Mouse (Mus musculus): ENCODE measurements at regions not wholly inside any gene's neighbourhood (a gene's known extent, or its start where the extent isn't known, plus 50 kb on each side); places are given as distances from the start of the nearest gene placed in this dataset.
"Not testable (repeated sequence)": the region's sequence is repeated elsewhere in the genome, so short reads cannot be mapped to it uniquely, and the experiment has no call there.

DNA sequence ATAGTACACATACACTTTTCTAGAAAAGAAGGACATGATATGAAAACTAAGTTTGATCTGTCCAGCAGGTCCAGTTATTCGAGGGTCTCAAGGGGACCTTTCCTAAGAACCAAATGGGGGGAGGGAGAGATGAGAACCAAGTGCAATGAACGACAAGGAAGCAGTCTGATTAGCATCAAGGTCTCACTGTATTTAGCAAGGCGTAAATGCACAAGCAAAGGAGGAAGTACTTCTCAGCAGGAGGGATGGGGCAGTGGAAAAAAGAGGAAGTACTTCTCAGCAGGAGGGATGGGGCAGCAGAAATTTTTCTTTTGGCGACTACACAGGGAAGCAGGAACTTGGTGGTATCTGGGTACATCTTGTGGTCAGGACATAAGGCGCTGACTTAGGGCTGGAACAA, 545.5 kb downstream of the Serpinb8 start:
- ATAC-seq (ENCODE audit: extremely low read depth, insufficient number of reproducible peaks, low FRiP score, low TSS enrichment); H3K27me3 ChIP-seq (replicated peaks); H3K27ac ChIP-seq (replicated peaks); H3K36me3 ChIP-seq; H3K4me2 ChIP-seq; H3K9ac ChIP-seq; H3K4me3 ChIP-seq; H3K4me1 ChIP-seq; H3K9me3 ChIP-seq: not testable (repeated sequence)
- 70% methylated on average over 5 of the region's 5 CpGs for WGBS

DNA sequence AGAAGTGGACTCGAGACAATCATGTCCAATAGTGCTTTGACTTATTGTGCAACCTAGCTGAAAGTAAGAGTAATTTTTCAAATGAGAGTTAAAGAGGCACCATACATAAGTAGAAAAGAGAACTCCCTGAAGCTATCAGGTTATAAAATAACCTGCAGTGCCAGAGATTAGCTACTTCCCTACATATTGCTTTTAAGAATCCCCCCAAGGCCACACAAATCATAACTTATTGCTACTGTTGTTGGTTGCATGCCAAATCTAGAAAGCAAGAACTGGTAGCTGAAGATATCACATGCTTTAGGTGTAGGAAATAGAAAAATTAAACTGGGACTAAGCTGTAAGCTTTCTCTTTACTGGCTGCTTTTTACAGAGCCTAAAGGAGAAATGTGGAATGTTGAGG, 554.3 kb downstream of the Serpinb8 start:
- no peak overlapping the region for H3K4me3 ChIP-seq
- H3K4me1 ChIP-seq: no peaks in the 10 kb centered on the region
- H3K36me3 ChIP-seq: no peaks in the 10 kb centered on the region
- WGBS: 57% methylated on average over 1 of the region's 1 CpGs
- H3K27me3 ChIP-seq (replicated peaks): no peaks in the 10 kb centered on the region
- ATAC-seq (ENCODE audit: extremely low read depth, insufficient number of reproducible peaks, low FRiP score, low TSS enrichment): no peak
- no peaks in the 10 kb centered on the region for H3K9me3 ChIP-seq
- H3K27ac ChIP-seq (replicated peaks): no peak overlapping the region
- H3K4me2 ChIP-seq: no peak overlapping the region
- H3K9ac ChIP-seq: no peak overlapping the region

DNA sequence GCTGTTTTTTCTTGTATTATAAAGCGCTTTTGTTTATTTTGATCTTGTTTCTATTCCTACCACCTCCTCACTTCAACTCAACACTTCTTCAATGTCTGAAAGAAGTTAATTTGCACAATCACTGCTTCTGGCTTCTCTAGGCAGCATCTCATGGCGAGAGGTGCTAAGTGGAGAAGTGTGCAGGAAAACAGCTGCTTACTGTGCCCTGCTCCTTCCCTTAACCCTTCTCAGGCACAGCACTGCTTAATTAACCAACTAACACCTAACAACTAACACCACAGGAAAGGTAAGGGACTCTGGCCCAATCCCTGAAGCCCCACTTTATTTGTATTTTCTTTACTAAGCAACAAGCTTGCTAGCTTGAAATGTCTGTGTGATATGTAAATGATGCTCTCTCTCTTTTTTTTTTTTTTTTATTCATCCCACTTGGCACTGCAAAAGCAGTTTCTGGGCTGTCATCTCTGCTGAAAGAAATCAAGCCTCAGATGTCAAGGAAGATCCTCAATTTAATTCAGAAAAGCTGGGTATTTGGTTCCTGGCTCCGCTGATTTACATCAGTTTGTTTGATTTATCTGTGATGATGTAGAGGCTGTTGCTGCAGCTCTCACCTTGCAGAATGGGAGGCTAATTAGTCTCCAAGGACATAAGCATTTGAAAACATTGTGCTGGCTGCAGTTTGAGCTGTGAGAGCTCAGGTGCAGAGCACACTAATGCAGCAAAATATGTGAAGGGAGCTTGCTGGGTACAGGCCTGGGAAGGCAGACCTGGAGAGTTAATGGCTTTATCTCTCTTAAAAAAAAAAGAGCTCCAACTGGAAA, 591.8 kb downstream of the Serpinb8 start:
- no peak overlapping the region for H3K27ac ChIP-seq (replicated peaks)
- no peaks in the 10 kb centered on the region for H3K9me3 ChIP-seq
- no peaks in the 10 kb centered on the region for H3K36me3 ChIP-seq
- no peak overlapping the region for H3K4me3 ChIP-seq
- H3K4me1 ChIP-seq: no peaks in the 10 kb centered on the region
- H3K27me3 ChIP-seq (replicated peaks): no peaks in the 10 kb centered on the region
- WGBS: 29% methylated on average over 3 of the region's 3 CpGs
- H3K4me2 ChIP-seq: no peak overlapping the region
- H3K9ac ChIP-seq: no peak overlapping the region
- ATAC-seq (ENCODE audit: extremely low read depth, insufficient number of reproducible peaks, low FRiP score, low TSS enrichment): no peak

DNA sequence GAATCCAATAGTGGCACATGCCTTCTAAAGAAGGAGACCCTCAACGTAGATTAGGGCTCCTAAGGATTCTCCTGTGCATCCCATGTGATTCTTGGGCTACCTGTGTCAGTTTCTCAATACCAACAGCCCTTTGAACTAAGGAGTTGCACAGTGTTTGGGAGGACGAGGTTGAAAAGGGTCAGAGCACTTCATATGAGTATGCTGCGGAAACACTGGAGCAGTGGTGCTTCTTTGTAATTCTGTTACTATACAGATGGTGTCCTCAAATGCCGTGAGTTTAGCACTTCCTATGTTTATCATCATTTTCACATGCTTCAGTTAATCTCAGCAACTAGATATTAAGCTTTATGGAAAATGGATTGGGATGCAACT, 592.3 kb downstream of the Serpinb8 start:
- H3K4me2 ChIP-seq: no peak overlapping the region
- no peaks in the 10 kb centered on the region for H3K9me3 ChIP-seq
- no peak overlapping the region for H3K4me3 ChIP-seq
- H3K36me3 ChIP-seq: no peaks in the 10 kb centered on the region
- no peak overlapping the region for H3K27ac ChIP-seq (replicated peaks)
- no peaks in the 10 kb centered on the region for H3K4me1 ChIP-seq
- no peaks in the 10 kb centered on the region for H3K27me3 ChIP-seq (replicated peaks)
- no peak for ATAC-seq (ENCODE audit: extremely low read depth, insufficient number of reproducible peaks, low FRiP score, low TSS enrichment)
- WGBS: 33% methylated on average over 4 of the region's 4 CpGs
- H3K9ac ChIP-seq: no peak overlapping the region

DNA sequence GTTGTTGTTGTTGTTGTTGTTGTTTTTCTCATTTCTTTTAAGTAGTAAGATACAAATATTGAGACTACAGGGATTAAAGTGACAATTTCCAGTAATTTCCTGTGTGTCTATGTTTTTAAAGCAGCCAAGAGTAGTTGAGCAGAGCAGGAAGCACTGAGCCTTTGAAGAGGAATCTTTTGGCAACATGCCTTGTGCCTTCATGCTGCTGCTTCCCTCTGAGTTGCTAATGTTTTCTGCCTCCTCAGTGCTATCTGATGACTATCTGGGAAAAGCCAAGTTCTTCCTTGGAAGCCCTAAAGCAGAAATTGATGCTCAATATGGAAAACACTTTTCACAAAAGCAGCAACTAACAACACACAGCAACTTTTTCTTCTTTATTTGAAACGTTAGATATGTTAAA, 634.2 kb downstream of the Serpinb8 start:
- WGBS: 58% methylated on average over 1 of the region's 1 CpGs
- H3K36me3 ChIP-seq: no peaks in the 10 kb centered on the region
- no peak overlapping the region for H3K4me2 ChIP-seq
- no peak overlapping the region for H3K9ac ChIP-seq
- H3K27me3 ChIP-seq (replicated peaks): no peaks in the 10 kb centered on the region
- no peak overlapping the region for H3K27ac ChIP-seq (replicated peaks)
- H3K9me3 ChIP-seq: no peaks in the 10 kb centered on the region
- H3K4me1 ChIP-seq: no peaks in the 10 kb centered on the region
- no peak for ATAC-seq (ENCODE audit: extremely low read depth, insufficient number of reproducible peaks, low FRiP score, low TSS enrichment)
- no peak overlapping the region for H3K4me3 ChIP-seq

DNA sequence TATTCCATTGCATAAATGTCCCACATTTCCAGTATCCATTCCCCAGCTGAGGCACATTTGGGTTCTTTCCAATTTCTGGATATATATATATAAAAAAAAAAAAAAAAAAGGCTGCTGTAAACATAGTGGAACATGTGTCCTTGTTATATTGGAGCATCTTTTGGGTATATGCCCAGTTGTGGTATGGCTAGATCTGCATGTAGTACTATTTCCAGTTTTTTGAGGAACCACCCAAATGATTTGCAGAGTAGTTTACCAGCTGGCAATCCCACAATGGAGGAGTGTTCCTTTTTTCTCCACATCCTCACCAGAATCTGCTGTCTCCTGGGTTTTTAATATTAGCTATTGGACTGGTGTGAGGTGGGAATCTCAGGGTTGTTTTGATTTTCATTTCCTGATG, 650.3 kb downstream of the Serpinb8 start:
- Histone ChIP-seq H3K36me3 (no peaks in the 10 kb centered on the region), H3K9me3 (no peaks in the 10 kb centered on the region), H3K4me3 (no peak overlapping the region), H3K27ac (replicated peaks) (no peak overlapping the region), H3K4me2 (no peak overlapping the region), H3K4me1 (no peaks in the 10 kb centered on the region), H3K9ac (no peak overlapping the region), H3K27me3 (replicated peaks) (no peaks in the 10 kb centered on the region)
- ATAC-seq (ENCODE audit: extremely low read depth, insufficient number of reproducible peaks, low FRiP score, low TSS enrichment): no peak

DNA sequence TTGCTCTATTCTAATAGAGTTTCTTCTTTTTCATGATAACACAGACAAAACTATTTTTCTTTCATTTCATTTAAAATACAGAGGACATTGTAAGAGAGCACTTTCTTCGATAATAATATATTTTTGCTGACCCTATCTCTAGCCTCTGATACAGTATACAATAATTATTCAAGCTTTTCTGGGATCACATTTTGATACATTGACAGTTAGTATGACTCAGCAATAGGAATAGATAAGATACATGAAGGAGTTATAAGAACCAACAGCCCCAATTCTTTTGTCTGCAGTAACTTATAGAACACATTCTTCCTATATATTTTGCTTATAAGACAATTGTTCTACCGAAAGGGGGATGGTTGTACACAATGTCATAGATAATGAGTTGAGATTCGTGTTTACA, 665.3 kb downstream of the Serpinb8 start:
- Histone ChIP-seq H3K27me3 (replicated peaks) (no peaks in the 10 kb centered on the region), H3K4me2 (no peak overlapping the region), H3K36me3 (no peaks in the 10 kb centered on the region), H3K9ac (no peak overlapping the region), H3K27ac (replicated peaks) (no peak overlapping the region), H3K9me3 (no peaks in the 10 kb centered on the region), H3K4me3 (no peak overlapping the region), H3K4me1 (no peaks in the 10 kb centered on the region)
- no peak for ATAC-seq (ENCODE audit: extremely low read depth, insufficient number of reproducible peaks, low FRiP score, low TSS enrichment)
- 81% methylated on average over 3 of the region's 3 CpGs for WGBS

DNA sequence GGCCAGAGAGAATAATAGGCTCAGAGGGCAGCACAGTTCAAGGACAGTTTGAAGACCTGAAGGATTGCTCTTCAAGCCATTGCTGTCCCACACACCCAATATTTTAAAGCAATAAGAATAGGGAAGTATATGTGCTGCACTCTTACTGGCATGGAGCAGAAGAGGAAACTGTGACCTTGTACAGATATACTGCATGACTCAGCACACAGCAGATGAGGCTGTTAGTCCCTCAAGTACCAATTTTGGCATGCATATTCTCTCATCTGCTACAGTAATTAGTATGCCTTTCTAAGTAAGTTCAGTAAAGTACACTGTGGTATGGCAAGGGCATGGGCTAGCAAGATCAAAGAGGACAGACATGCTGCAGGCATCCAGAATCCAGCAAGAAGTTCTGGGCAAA, 669.5 kb downstream of the Serpinb8 start:
- H3K4me3 ChIP-seq: no peak overlapping the region
- H3K27ac ChIP-seq (replicated peaks): no peak overlapping the region
- no peaks in the 10 kb centered on the region for H3K27me3 ChIP-seq (replicated peaks)
- H3K9ac ChIP-seq: no peak overlapping the region
- H3K4me2 ChIP-seq: no peak overlapping the region
- no peak for ATAC-seq (ENCODE audit: extremely low read depth, insufficient number of reproducible peaks, low FRiP score, low TSS enrichment)
- no peaks in the 10 kb centered on the region for H3K9me3 ChIP-seq
- no peaks in the 10 kb centered on the region for H3K4me1 ChIP-seq
- H3K36me3 ChIP-seq: no peaks in the 10 kb centered on the region

DNA sequence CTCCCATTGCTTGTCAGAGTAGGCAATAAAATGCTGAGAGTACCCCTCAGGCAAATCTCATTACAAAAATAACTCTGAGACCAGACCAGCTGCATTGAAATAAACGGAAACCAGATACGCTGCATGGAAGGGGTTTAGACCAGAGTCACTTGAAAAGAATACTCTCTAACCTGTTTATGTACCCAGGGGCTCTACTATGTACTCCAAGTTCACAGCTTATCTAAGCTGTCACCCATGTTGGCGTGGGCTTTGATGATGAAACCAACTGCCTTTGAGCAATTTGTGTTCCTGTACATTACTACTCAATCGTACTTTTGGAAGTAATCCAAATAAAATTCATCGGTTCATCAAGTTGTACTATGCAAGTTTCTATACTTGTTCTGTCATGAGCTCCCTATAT, 692.3 kb downstream of the Serpinb8 start:
- no peaks in the 10 kb centered on the region for H3K36me3 ChIP-seq

DNA sequence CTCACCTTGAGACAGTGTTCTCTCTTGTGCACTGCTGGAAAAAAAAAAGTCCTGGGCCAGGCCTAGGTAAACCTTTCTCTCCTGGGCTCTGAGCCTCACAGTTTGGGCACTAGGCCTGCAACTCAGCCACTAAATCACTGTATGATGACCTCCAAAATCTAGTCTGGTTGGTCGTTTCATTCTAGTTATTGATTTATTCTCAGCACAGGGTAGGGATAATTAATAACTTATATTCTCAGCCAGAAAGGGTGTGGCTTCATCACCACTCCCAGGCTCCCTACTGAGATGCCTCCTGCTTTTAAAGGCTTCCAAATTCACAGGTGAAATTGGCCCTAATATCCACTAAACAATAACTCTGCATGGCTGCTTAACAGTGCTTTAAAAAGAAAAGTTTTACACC, 696.8 kb downstream of the Serpinb8 start:
- Histone ChIP-seq H3K4me1 (no peaks in the 10 kb centered on the region), H3K9me3 (no peaks in the 10 kb centered on the region), H3K27ac (replicated peaks) (no peak overlapping the region), H3K4me2 (no peak overlapping the region), H3K4me3 (no peak overlapping the region), H3K36me3 (no peaks in the 10 kb centered on the region), H3K9ac (no peak overlapping the region), H3K27me3 (replicated peaks) (no peaks in the 10 kb centered on the region)
- ATAC-seq (ENCODE audit: extremely low read depth, insufficient number of reproducible peaks, low FRiP score, low TSS enrichment): no peak
- WGBS: 67% methylated on average over 1 of the region's 1 CpGs

More for the DNA sequence above, 692.3 kb downstream of the Serpinb8 start:
- no peaks in the 10 kb centered on the region for H3K27me3 ChIP-seq (replicated peaks)
- H3K9ac ChIP-seq: no peak overlapping the region
- ATAC-seq (ENCODE audit: extremely low read depth, insufficient number of reproducible peaks, low FRiP score, low TSS enrichment): no peak
- H3K4me3 ChIP-seq: no peak overlapping the region
- no peak overlapping the region for H3K27ac ChIP-seq (replicated peaks)
- 0 out of 2 replicates have a peak, but pooled peaks cover 3% of the 10 kb centered on the region for H3K9me3 ChIP-seq
- H3K4me1 ChIP-seq: no peaks in the 10 kb centered on the region
- no peak overlapping the region for H3K4me2 ChIP-seq
- 56% methylated on average over 5 of the region's 5 CpGs for WGBS

Data from heart, embryonic 13.5 days (tissue).